ENCODE assay signal across 8 mouse cellular contexts in the genomic region with DNA sequence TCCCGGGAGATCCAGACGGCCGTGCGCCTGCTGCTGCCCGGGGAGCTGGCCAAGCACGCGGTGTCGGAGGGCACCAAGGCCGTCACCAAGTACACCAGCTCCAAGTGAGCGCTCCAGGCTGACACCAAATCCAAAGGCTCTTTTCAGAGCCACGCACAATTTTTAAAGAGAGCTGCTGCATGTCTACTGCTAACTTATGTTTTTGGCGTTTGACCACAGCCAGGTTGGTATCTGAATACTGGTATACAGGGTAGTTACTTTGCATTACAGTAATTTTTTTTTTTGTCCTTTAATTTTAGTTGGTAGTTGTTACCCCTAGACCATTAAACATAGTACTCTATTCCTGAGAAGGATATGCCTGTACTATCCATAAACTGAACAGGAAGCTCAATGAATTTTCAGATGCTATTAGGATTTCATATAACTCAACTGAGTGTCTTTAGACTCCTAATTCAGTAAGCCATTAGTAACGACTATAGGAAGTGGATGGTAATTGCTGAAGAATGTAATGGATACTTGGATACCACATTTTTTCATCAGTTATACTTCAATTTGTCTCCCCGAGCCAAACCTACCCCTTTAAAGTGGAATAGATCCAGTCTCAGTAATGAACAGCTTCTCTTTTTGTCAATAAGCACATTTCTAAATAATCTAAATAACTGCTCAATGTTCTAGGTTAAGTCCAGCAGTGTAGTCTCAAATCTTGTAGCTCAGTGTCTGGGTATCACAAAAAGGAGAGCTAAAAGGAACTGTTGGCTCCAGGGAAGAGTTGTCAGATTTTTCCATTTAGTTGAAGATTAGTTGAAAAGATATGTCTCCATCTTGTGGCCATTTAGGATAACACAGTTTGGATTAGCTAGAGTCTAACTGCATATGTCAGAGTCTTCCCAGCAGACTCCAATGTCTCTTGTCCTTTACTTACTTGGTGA. TPM values are rescaled to one million over a fixed set of nuclear protein-coding genes. Genes with fewer than 3 reads are reported as not detected.
A peak's percentile ranks its signal among the peaks of the same experiment; 100 is the strongest.
DNase-seq lines count a peak whose midpoint lies in the region; ATAC-seq and TF ChIP-seq lines count a peak whose summit lies in the region.

No protein-coding gene starts in this region.

- peak overlapping the region; percentile 69 for H3K9ac ChIP-seq in kidney, embryonic 14.5 days (ENCODE audit: low read depth, low read length)
- H3K9ac ChIP-seq in limb, embryonic 12.5 days (replicated peaks) = peak overlapping the region; percentile 50

- H3ac ChIP-seq in myocyte (ENCODE audit: control insufficient read depth, insufficient read length) = no peak overlapping the region

- peak overlapping the region; percentile 41 for H3K4me2 ChIP-seq in kidney, embryonic 14.5 days (replicated peaks; ENCODE audit: low read depth, low read length)
- peak overlapping the region; percentile 60 for H3K4me2 ChIP-seq in limb, embryonic 12.5 days
- H3K4me2 ChIP-seq in myocyte (ENCODE audit: low read depth) = peak overlapping the region; percentile 76

- peaks cover 12% of the 10 kb centered on the region for H3K4me1 ChIP-seq in kidney, embryonic 14.5 days (ENCODE audit: control insufficient read depth, insufficient read depth, low read length)
- H3K4me1 ChIP-seq in forebrain, embryonic 10.5 days = peaks cover 35% of the 10 kb centered on the region
- H3K4me1 ChIP-seq in limb, embryonic 12.5 days (replicated peaks) = peaks cover 23% of the 10 kb centered on the region; the same call in 1 of the 2 replicates

- H3K79me2 ChIP-seq in myocyte (ENCODE audit: control insufficient read depth, insufficient read depth) = no peaks in the 10 kb centered on the region

- no peaks in the 10 kb centered on the region for H3K27me3 ChIP-seq in kidney, embryonic 14.5 days (ENCODE audit: control insufficient read depth, insufficient read depth, low read length)
- H3K27me3 ChIP-seq in forebrain, embryonic 10.5 days (ENCODE audit: poor library complexity, severe bottlenecking) = no peaks in the 10 kb centered on the region
- H3K27me3 ChIP-seq in limb, embryonic 12.5 days = no peaks in the 10 kb centered on the region
- no peaks in the 10 kb centered on the region for H3K27me3 ChIP-seq in myocyte (ENCODE audit: control insufficient read depth, insufficient read depth, insufficient read length)

- peak overlapping the region; percentile 53 for H3K27ac ChIP-seq in kidney, embryonic 14.5 days (ENCODE audit: low read depth, low read length)
- peak overlapping the region; percentile 86 for H3K27ac ChIP-seq in forebrain, embryonic 10.5 days
- peak overlapping the region; percentile 86 for H3K27ac ChIP-seq in limb, embryonic 12.5 days

- WGBS in kidney, embryonic 14.5 days = 1% methylated on average over 10 of the region's 14 CpGs
- 2% methylated on average over 13 of the region's 14 CpGs for WGBS in forebrain, embryonic 10.5 days
- 1% methylated on average over 14 of the region's 14 CpGs for WGBS in limb, embryonic 12.5 days

- no peaks in the 10 kb centered on the region for H3K36me3 ChIP-seq in kidney, embryonic 14.5 days (ENCODE audit: control insufficient read depth, insufficient read depth, low read length)
- no peaks in the 10 kb centered on the region for H3K36me3 ChIP-seq in forebrain, embryonic 10.5 days (replicated peaks)
- H3K36me3 ChIP-seq in limb, embryonic 12.5 days = no peaks in the 10 kb centered on the region
- H3K36me3 ChIP-seq in myocyte (ENCODE audit: control insufficient read depth, insufficient read depth) = no peaks in the 10 kb centered on the region

- no peak for DNase-seq in kidney, adult 18-20 months
- peak; percentile 81 for DNase-seq in NIH3T3 (ENCODE audit: low read depth)
- peak; percentile 41 for DNase-seq in forebrain, embryonic 10.5 days (ENCODE audit: extremely low spot score, low spot score)
- DNase-seq in frontal cortex, postnatal 14 days (ENCODE audit: low spot score in 2 of 2) = no peak
- DNase-seq in urinary bladder, postnatal 36 days (ENCODE audit: low spot score in 2 of 2) = no peak

- H3K4me3 ChIP-seq in kidney, embryonic 14.5 days (ENCODE audit: low read length) = peak overlapping the region; percentile 39
- H3K4me3 ChIP-seq in forebrain, embryonic 10.5 days = peak overlapping the region; percentile 52
- peak overlapping the region; percentile 41 for H3K4me3 ChIP-seq in limb, embryonic 12.5 days (replicated peaks)
- H3K4me3 ChIP-seq in myocyte = peak overlapping the region; percentile 28

- H3K9me3 ChIP-seq in kidney, embryonic 14.5 days (ENCODE audit: control insufficient read depth, low read length) = no peaks in the 10 kb centered on the region
- H3K9me3 ChIP-seq in forebrain, embryonic 10.5 days = no peaks in the 10 kb centered on the region
- H3K9me3 ChIP-seq in limb, embryonic 12.5 days = no peaks in the 10 kb centered on the region

- TF ChIP-seq POLR2A in myocyte (IDR thresholded peaks at IDR 0.05; ENCODE audit: insufficient read length, low read depth) = peak; percentile 44

- peak; percentile 11; the same call in 1 of the 2 replicates for ATAC-seq in kidney, embryonic 14.5 days (ENCODE audit: low FRiP score, low TSS enrichment)
- ATAC-seq in limb, embryonic 12.5 days (ENCODE audit: insufficient number of reproducible peaks, insufficient read depth, low FRiP score, low TSS enrichment, low read depth) = peak; percentile 9; the same call in 1 of the 2 replicates

TF ChIP-seq in myocyte, 11 proteins besides CTCF, POLR2A, EP300 and RAD21:
- TF ChIP-seq SRF (IDR thresholded peaks at IDR 0.05; ENCODE audit: control insufficient read depth, insufficient read length, low read depth) (no peak), POLR2AphosphoS2 (IDR thresholded peaks at IDR 0.05; ENCODE audit: insufficient read length, low read depth) (no peak), TCF3 (IDR thresholded peaks at IDR 0.05; ENCODE audit: insufficient read length, low read depth) (no peak), MAX (IDR thresholded peaks at IDR 0.05; ENCODE audit: low read depth) (no peak), MYOD1 (IDR thresholded peaks at IDR 0.05; ENCODE audit: control insufficient read depth in 1 of 3, insufficient read length in 2 of 3, low read depth in 2 of 3) (no peak), USF1 (IDR thresholded peaks at IDR 0.05; ENCODE audit: low read depth) (no peak), MYOG (IDR thresholded peaks at IDR 0.05; ENCODE audit: control insufficient read depth in 1 of 3, insufficient read depth in 1 of 3, insufficient read length in 2 of 3, low read depth in 2 of 3) (no peak)
TF ChIP-seq in myocyte: peak in this region for 0.

RNA-seq across cellular contexts. Expression of gene Hist1h2bj, which starts 0.8 kb away (rescaled TPM):
- 18.7 and 33.9 TPM in 2 replicates for polyA plus RNA-seq in kidney, embryonic 14.5 days (2014; fragmentation: Nextera tagmentation; extraction: Ambion mirVana)
- polyA plus RNA-seq in forebrain, embryonic 10.5 days (2016; fragmentation: Nextera tagmentation; extraction: Ambion mirVana) = 11.7 and 14.9 TPM in 2 replicates
- 26.1 and 28.8 TPM in 2 replicates for polyA plus RNA-seq in limb, embryonic 12.5 days (2016; fragmentation: Nextera tagmentation; extraction: Ambion mirVana)
- polyA plus RNA-seq in myocyte (2012; fragmentation: generic; extraction: Trizol) = 3.4 TPM

RNA-seq across cellular contexts. Expression of gene Hist1h2ag, which starts 1.0 kb away (rescaled TPM):
- polyA plus RNA-seq in kidney, embryonic 14.5 days (2014; fragmentation: Nextera tagmentation; extraction: Ambion mirVana) = 81.2 and 125 TPM in 2 replicates
- 54.9 and 55.0 TPM in 2 replicates for polyA plus RNA-seq in forebrain, embryonic 10.5 days (2016; fragmentation: Nextera tagmentation; extraction: Ambion mirVana)
- 119 and 120 TPM in 2 replicates for polyA plus RNA-seq in limb, embryonic 12.5 days (2016; fragmentation: Nextera tagmentation; extraction: Ambion mirVana)
- 4.1 TPM for polyA plus RNA-seq in myocyte (2012; fragmentation: generic; extraction: Trizol)

RNA-seq across cellular contexts. Expression of gene Hist1h4i, which starts 2.6 kb away (rescaled TPM):
- 33.2 and 38.0 TPM in 2 replicates for polyA plus RNA-seq in kidney, embryonic 14.5 days (2014; fragmentation: Nextera tagmentation; extraction: Ambion mirVana)
- polyA plus RNA-seq in forebrain, embryonic 10.5 days (2016; fragmentation: Nextera tagmentation; extraction: Ambion mirVana) = 53.1 and 58.6 TPM in 2 replicates
- 30.3 and 34.1 TPM in 2 replicates for polyA plus RNA-seq in limb, embryonic 12.5 days (2016; fragmentation: Nextera tagmentation; extraction: Ambion mirVana)
- polyA plus RNA-seq in myocyte (2012; fragmentation: generic; extraction: Trizol) = 31.0 TPM

RNA-seq across cellular contexts. Expression of gene Hist1h2bk, which starts 8.1 kb away (rescaled TPM):
- polyA plus RNA-seq in kidney, embryonic 14.5 days (2014; fragmentation: Nextera tagmentation; extraction: Ambion mirVana) = 14.1 and 26.0 TPM in 2 replicates
- 6.4 and 7.7 TPM in 2 replicates for polyA plus RNA-seq in forebrain, embryonic 10.5 days (2016; fragmentation: Nextera tagmentation; extraction: Ambion mirVana)
- polyA plus RNA-seq in limb, embryonic 12.5 days (2016; fragmentation: Nextera tagmentation; extraction: Ambion mirVana) = 21.0 and 25.9 TPM in 2 replicates
- polyA plus RNA-seq in myocyte (2012; fragmentation: generic; extraction: Trizol) = 8.2 TPM

RNA-seq across cellular contexts. Expression of gene Hist1h2ah, which starts 8.4 kb away (rescaled TPM):
- polyA plus RNA-seq in kidney, embryonic 14.5 days (2014; fragmentation: Nextera tagmentation; extraction: Ambion mirVana) = 8.6 and 14.9 TPM in 2 replicates
- 12.1 and 14.3 TPM in 2 replicates for polyA plus RNA-seq in forebrain, embryonic 10.5 days (2016; fragmentation: Nextera tagmentation; extraction: Ambion mirVana)
- polyA plus RNA-seq in limb, embryonic 12.5 days (2016; fragmentation: Nextera tagmentation; extraction: Ambion mirVana) = 24.8 and 50.4 TPM in 2 replicates
- polyA plus RNA-seq in myocyte (2012; fragmentation: generic; extraction: Trizol) = 2.2 TPM

Comparison
In these comparisons a context has a peak if more than half of its experiments do, and no peak if none do; other contexts are left out.
1. DNase-seq: peak in NIH3T3 (single experiment) and forebrain, embryonic 10.5 days (single experiment); none in kidney, adult 18-20 months (single experiment), frontal cortex, postnatal 14 days (0 of 2) and urinary bladder, postnatal 36 days (0 of 2).
2. RNA of gene Hist1h2ag, which starts 1.0 kb away (polyA plus RNA-seq): 119 to 120 TPM in limb, embryonic 12.5 days, 81.2 to 125 TPM in kidney, embryonic 14.5 days and 54.9 to 55.0 TPM in forebrain, embryonic 10.5 days; 4.1 TPM in myocyte (single experiment); every median in the first group is over 10 times any median in the second.
3. Peak in every context shown above with its lines, with median percentiles within 50 percentile points of each other: H3K27ac ChIP-seq, H3K4me2 ChIP-seq and H3K4me3 ChIP-seq.